Mouse (Mus musculus): ENCODE data around the gene Mmp10.

DNA sequence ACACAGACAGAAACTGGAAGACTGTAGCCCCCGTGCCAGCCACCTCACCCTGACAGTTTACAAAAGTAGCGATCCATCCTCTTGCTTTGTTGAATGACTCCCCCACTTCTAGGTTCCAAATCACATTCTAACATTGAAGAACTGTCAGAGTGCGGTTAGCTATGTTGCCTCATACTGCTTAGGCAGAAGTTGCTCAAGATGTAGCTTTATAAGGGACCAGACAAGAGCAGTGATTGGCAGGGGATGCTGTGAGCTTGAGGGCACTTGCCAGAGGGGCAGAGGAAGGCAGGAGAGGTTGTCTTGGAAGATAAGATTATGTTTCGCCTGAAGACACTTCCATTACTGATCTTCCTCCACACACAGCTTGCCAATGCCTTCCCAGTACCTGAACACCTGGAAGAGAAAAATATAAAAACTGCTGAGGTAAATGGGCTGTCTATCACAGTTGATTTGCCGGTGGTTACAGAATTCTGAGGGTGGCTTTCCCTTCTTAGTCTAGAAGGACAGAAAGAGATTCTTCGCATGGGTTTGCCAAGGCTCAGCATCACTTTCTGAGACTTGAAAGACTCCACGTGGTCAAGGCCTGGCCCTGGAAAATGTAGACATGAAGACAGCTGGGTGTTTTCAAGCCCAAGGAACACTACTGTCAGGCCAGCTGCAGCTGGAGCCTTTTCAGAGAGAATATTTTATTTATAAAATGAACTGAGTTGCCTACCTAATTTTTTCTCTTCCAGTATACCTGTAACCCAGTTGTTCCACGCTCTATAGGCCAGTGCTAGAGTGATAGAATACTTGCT is 56.3 kb downstream of the Mmp10 start, which contains the start of gene Mmp8:
- TF ChIP-seq CTCF (IDR thresholded peaks at IDR 0.05; ENCODE audit: control insufficient read depth, insufficient read depth, insufficient replicate concordance, low read depth, low read length) (no peak), POLR2A (IDR thresholded peaks at IDR 0.05; ENCODE audit: control insufficient read depth, low read depth, low read length) (no peak)

Measured in testis, adult 2 months (tissue).